Mouse (Mus musculus) E14TG2a.4 (cell line): Measurements from ENCODE around the gene Ldhc.

ENCODE experiments used
- CTCF ChIP-seq: conservative IDR thresholded peaks from 2 replicates; pipeline ENCODE4 v1.5.1; 2014; ENCODE audit warnings: low read length
- POU5F1 ChIP-seq: IDR thresholded peaks from 2 replicates; pipeline ENCODE4 v1.6.1; 2014; ENCODE audit warnings: low read length, borderline replicate concordance

- TF ChIP-seq CTCF (no peak), POU5F1 (no peak)
Observed at GRCm38 (mm10) chr7:46859031-46859430, 2.0 kb upstream of the Ldhc start.
